Mouse (Mus musculus): ENCODE measurements at regions not wholly inside any gene's neighbourhood (a gene's known extent, or its start where the extent isn't known, plus 50 kb on each side); places are given as distances from the start of the nearest gene placed in this dataset.

DNA sequence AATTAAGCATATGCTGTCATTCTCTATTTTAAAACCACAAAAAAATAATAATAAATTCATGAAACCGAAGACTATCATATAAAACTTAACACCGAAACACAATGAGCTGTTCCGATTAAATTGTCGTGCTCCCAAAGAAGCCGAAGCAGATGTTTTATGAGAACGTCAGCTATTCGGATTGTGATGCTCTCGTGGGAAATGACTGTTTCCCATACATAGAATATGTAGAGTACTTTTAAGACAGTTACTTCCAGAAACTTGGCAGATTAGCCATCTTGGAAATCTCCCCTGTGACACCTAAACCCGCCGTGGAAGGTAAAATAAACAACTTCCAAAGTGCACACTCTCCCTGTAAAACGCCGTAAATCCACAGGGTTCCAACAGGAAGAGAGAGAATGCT lies 162.4 kb upstream of the Fbxl17 start:
- TF ChIP-seq POLR2A (IDR thresholded peaks at IDR 0.05; ENCODE audit: extremely low read depth, insufficient read depth, low read length) (no peak), CTCF (IDR thresholded peaks at IDR 0.05; ENCODE audit: low read depth, low read length) (no peak)
